Mouse (Mus musculus) adrenal gland, postnatal 10 days (tissue): ENCODE results near the gene Tbcel. TPM values are rescaled to one million over a fixed set of nuclear protein-coding genes. Genes with fewer than 3 reads are reported as not detected.

ENCODE experiments used
- DNase-seq: peaks from one replicate; pipeline ENCODE4 v3.0.0; 2021; ENCODE audit warnings: mixed read lengths
- microRNA-seq: library from miRNA; unstranded; fragments of <30 nt; microRNA quantifications from one replicate; pipeline ENCODE4 v1.2.0, GENCODE M21; 2021
- total RNA-seq, 2 experiments: library from RNA; stranded (reverse); gene quantifications; 2 replicates each; pipeline ENCODE4 v1.2.3; 2021

Gene Tbcel
- total RNA-seq, 2 experiments from 2014 or later: 42.3 to 47.1 TPM

GRCm38 (mm10) chr9:42385656-42386055 lies 122.0 kb downstream of the Tbcel start:
- DNase-seq: peak; percentile 52

GRCm38 (mm10) chr9:42382628-42383347 lies 124.8 kb downstream of the Tbcel start:
- DNase-seq: no peak

DNA sequence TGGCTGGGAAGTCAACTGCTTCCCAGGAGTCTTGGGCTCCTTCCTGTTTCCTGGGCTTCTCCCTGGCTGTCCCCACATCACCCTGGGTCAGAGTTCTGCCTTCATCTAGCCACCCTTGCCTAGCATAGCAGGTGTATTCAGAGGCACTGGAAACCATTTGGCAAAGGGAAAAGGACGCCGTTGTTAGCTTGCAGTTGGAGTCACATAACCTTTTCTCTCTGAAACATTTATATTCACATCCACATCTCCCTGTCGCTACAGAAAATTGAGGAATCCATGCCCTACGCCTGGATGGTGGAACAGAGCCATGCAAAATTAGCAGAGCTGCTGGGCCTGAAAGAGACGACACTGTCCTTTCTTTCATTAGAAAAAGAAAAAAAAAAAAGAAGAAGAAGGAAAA lies 125.5 kb downstream of the Tbcel start:
- DNase-seq: no peak

DNA sequence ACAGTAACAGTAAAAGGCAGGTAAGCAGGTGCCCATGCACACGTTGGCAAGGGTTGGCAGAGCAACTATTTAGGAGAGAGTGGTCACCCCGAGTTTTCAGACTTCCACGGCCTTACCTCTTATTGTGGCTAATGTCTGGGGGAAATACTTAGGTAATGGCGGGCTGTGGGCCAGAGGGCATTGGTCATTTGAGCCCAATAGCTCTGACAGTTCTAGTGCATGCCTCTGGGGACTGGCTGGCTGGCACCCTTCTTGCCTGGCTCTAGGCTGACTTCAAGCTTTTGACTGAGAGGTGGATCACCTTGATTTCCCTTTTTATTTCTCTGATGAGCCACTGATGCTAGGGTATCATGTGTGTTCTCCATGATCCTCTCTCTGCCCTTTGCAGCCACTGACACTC lies 129.5 kb downstream of the Tbcel start:
- peak; percentile 63 for DNase-seq

DNA sequence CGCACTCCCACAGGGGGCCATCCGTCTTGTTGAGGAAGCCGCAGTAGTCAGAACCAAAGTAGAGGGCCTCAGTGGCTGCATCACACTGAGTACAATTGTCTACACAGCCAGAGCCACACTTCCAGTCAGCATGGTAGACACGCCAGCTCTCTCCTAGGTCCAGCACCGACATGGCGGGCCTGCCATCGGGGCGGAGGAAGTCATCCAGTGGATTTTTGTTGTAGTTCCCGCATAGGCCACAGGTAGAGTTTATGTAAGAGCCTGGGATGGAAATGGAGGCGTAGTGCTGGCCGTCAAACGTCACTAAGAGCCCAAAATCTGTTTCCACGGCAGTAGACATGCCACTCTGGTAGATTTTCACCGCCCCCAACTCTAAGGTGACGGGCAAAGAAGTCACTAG lies 130.0 kb downstream of the Tbcel start:
- no peak for DNase-seq

- DNase-seq: no peak
Observed at GRCm38 (mm10) chr9:42371670-42372368, 135.8 kb downstream of the Tbcel start.

Small RNA genes within 50 kb of the gene (microRNA-seq; reads per million reads assigned to microRNA genes)
- not detected for gene Gm44311

Other genes starting within 250 kb of the Tbcel start
- gene Sc5d, start 243.6 kb downstream of the Tbcel start, total RNA-seq: 10 to 100 TPM; 33.9 to 44.8 TPM
- under 1 TPM; 0.12 to 0.18 TPM for gene Tecta, start 107.9 kb downstream of the Tbcel start, total RNA-seq